Mouse (Mus musculus) lung, postnatal 36 days (tissue): ENCODE results near the gene Hoxc5.

Source experiments
- DNase-seq: peaks from one replicate; pipeline ENCODE4 v3.0.0; 2022; ENCODE audit warnings: mixed read lengths

The Hoxc5 gene

GRCm38 (mm10) chr15:103011928-103012486 lies 44.8 kb downstream of the Hoxc5 start:
- no peak for DNase-seq

DNA sequence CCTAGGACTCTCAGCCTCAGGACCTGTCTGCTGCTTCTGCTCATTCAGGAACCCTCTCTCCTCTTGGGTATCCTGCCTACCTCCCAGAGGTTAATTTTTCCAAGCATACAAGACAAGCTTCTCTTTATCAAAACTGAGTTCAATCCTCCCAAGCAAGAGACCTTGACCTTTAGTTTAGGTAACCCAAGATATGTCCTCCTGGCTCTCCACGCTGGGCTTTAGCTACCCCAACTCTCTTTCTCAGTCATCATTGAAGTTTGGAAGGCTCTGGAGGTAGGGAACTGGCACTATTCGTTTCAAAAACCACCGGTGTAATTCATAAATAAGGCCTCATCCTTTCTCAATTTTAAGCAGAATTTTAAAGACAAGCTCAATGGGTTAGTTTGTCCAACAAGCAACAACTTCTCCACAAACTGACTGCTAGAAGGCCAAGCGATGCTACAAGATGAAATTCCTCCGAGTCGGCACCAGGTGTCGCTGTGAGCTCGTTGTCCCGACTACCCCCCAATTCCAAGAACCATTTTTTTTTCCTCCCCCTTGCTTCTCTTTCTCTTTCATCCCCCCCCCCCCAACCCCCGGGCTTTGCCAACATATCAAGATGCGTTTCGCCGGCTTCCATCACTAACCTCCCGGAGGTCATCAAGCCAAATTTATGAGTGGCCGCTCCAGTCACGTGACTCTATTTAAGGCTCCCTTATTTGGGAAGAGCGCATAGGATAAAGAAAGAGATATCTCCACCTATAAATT lies 46.2 kb downstream of the Hoxc5 start:
- peak; percentile 10 for DNase-seq

GRCm38 (mm10) chr15:103014166-103015008 lies 47.1 kb downstream of the Hoxc5 start:
- DNase-seq, result no peak

DNA sequence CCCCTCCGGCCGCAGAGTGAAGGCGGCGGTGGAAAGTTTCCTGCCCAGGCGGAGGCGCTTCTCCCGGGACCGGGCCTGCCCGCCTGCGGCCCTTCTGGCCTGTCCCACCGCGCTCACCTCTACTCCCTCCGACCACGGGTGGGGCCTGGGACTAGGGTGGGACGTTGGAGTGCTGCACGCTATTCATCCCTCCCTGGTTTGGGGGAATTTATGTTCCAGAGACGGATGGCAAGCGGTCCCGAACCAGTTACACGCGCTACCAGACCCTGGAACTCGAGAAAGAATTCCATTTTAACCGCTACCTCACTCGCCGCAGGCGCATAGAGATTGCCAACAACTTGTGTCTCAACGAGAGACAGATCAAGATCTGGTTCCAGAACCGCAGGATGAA lies 47.8 kb downstream of the Hoxc5 start:
- DNase-seq, result no peak

DNA sequence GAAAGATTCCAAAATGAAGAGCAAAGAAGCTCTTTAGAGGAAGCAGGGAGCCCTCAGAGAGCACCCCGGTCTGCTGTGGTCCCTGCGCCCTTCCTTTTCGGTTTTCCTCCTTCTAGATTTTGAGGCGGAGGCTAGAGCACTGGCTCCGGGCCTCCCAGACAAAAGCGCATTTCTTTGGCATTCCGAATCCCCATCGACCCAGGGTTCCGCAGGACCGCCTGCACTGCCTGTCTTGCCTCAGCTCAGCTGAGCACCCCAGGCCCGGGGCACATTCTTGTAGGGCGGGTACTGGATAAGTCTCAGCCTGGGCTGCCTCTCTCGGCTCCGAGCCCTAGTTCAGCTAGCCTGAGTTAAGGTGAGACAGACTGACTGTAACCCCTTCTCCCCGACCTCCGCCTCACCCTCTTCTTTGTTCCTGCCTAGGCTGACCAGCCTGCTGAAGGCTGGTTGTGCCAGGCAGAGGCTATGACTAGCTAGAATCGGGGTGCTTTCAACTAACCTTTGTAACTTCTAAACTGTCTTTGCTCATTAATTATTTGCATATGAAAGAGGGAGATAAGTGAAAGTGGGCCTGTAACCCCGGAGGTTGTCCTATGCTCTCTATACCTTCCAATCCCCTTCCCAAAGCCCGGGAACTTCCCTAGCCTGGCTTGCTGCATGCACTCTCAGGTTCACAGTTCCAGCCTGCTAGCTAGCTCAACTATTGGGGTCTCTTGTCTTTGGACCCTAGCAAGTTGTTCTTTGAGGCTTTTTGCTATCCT lies 48.3 kb downstream of the Hoxc5 start:
- DNase-seq, result no peak

DNA sequence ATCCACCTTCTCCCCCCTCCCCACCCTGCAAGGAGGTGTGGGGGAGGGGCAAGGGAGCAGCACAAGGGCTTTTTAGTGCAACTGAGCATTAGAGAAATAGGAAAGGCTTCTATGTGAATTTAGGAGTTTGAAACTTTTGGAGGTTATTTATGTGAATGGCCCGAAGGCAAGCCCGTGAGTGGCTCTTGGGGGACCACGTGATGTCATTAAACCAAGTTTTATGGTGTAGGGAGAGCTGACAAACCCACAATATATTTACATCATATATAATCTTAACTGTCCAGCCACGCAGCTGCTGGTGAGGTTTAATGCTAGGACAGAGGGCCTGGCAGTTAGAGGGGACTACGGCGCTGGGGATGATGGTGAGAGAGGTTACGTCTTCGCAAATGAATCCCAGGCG lies 51.4 kb downstream of the Hoxc5 start, which contains the start of gene Hoxc4:
TSS of gene Hoxc4 (plus strand) at position 299 of the 400 bp plus-strand sequence.
- DNase-seq, result no peak

GRCm38 (mm10) chr15:103020899-103021418 lies 53.7 kb downstream of the Hoxc5 start:
- no peak for DNase-seq

DNA sequence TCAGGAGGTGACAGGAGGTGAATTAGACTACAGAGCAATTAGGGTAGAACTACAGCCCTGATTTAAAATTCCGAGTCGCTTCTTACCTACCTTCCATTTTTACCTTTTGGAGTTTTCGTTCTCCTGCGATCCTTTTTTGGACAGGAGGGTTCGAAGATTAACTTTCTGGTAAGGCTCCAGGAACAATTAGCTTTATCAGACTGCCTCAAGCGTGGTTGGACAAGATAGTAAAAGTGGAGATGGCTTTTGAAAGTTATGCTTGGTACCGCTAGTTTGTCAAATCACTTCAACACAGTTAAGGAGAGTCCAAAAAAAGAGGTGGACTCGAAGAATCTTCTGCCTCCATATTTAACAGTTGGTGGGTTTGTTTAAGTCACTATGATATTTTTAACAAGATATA lies 54.3 kb downstream of the Hoxc5 start:
- no peak for DNase-seq

- DNase-seq, result no peak
Observed at GRCm38 (mm10) chr15:103024131-103024530, 56.9 kb downstream of the Hoxc5 start.

- DNase-seq, result no peak
Observed at GRCm38 (mm10) chr15:103027266-103028235, 60.3 kb downstream of the Hoxc5 start.

DNA sequence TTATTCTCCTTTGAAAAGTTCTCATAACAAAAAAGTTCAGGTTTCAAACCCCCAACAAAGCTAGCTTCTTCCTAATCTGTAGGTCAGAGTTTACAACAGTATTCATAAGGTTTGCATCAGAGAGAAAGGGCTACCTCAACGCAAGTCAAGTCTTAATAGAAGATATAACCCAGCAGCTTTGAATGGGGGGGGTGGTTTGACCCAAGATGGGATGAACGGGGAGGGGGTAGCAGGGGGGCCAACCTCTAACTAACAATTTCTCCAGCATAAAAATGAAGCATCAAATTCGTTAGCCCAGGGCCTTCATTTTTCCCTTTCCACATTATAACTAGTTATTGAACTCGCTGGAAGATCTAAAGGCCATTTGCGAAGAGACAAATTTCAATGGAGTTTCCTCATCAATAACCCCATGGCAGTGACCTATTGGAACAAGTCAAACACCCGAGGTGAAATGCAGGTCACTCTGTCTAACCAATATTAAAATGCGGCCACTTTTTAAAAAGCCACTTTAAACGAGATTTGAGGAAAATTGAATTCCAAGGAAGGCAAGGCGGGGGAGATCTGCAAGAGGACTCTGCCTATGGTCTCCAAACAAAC lies 61.8 kb downstream of the Hoxc5 start:
- no peak for DNase-seq

DNA sequence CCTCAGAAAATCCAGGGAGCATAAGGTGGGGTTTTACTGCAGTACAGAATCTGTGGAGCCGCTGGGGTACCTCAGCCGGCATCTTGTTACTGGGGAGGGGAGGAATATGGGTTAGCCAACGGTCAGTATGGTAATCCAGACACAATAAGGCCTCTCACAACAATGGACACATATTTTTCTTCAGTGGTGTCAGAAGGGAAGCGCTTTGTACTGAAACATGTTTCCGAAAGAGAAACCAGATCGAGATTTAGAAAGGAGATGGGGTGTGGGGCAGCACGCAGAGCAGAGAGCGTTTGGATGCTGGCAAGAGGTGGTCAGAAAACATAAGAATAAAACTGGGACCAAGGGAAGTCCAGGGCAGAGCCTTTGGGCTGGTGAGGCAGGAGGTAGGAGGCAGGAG lies 62.9 kb downstream of the Hoxc5 start:
- DNase-seq, result no peak

- no peak for DNase-seq
Observed at GRCm38 (mm10) chr15:103032167-103032566, 64.9 kb downstream of the Hoxc5 start.

DNA sequence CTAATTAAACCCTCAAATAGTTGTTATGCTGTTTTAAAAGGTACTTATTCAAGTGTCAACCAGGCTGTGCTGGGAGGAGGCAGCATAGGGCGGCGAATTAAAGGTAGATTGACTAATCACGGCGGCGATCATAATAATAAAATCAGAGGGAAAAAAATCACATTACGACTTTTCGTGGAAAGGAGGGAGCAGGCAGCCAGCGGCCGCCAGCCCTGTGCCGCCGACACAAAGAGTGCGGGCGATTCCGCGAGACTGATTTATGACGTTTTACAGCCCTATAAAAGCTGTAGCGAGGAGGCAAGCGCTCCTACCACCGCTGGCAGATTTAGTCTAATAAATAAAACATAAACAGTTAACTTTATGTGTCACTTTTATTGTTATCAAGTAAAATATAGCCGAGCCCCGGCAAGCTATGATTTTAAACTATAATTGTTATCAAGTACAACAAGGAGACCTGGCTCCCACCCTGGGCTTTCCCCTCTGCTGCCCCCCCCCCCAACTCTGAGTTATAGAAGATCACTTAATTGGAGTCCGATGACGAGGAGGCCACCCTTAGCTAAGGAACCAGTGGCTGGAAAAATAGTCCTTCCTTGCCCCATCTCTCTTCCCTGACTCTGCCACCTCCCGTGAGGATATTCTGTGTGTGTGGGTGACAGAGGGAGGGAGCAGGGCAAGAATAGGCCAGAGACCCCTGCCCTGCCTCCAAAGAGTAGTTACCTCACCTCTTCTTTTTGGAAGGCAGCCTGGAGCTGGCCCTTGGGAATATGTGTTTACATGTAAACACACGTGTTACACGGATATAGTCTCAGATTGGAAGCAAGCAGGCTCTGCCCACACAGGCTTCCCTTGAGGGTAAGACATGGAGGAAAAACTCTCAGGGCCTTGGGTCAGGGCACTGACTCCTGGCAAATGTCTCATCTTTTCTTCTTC lies 65.7 kb downstream of the Hoxc5 start:
- no peak for DNase-seq

DNA sequence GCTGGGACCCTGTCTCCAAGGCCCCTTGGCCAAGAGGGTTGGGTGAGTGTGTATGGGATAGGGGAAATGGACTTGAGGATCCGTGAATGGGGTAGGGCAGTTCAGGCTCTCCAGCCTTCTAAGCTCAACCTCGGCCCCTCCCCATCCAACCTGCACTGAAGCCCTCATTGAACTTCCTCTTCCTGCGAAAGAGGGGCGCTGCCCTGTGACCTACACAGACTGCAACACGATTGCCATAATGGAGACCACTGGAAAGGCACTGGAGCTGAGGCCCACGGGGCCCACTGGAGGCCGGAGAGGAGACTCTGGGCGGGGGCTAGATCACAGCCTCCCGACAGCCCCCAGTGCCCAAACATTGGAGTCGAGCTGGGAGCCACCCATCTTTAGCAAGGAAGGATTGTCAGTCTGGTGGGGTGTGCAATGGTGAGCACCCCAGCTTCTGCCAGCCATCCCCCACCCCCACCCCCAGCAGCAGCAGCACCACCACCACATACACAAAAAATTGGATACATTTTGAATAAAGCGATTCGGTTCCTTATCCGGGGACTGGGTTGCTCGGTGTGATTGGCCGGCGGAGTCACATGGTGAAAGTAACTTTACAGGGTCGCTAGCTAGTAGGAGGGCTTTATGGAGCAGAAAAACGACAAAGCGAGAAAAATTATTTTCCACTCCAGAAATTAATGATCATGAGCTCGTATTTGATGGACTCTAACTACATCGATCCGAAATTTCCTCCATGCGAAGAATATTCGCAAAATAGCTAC lies 67.0 kb downstream of the Hoxc5 start:
- no peak for DNase-seq

DNA sequence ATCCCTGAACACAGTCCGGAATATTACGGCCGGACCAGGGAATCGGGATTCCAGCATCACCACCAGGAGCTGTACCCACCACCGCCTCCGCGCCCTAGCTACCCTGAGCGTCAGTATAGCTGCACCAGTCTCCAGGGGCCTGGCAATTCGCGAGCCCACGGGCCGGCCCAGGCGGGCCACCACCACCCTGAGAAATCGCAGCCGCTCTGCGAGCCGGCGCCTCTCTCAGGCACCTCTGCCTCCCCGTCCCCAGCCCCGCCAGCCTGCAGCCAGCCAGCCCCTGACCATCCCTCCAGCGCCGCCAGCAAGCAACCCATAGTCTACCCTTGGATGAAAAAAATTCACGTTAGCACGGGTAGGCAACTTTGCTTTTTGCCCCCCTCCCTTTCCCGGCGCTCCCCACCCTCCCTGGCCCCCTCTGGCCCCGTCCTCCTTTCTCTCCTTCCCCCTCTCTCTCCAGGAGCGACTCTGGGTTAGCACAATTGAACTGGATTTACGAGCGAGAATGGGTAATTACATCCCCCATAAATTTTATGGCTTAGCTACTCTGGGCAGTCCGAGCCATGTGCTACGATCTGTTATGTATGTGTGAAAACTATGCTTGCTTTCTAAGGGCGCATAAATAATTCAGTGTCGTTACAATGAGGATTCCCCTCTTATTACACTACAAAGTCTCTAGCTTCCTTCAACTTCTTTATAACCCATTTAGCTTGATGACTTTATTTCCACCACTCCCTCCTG lies 67.7 kb downstream of the Hoxc5 start:
- no peak for DNase-seq

DNA sequence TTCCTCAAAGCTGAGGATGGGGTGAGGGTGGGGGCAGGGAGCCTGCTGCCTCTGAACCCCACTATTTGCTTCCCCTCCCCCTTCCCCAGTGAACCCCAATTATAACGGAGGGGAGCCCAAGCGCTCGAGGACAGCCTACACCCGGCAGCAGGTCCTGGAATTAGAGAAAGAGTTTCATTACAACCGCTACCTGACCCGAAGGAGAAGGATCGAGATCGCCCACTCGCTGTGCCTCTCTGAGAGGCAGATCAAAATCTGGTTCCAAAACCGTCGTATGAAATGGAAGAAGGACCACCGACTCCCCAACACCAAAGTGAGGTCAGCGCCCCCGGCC lies 68.3 kb downstream of the Hoxc5 start:
- no peak for DNase-seq

- no peak for DNase-seq
Observed at GRCm38 (mm10) chr15:103037579-103037978, 70.3 kb downstream of the Hoxc5 start.
